Mouse (Mus musculus) MEL (cell line): ENCODE data around the gene Fkbp5. TPM values are rescaled to one million over a fixed set of nuclear protein-coding genes. Genes with fewer than 3 reads are reported as not detected.

ENCODE experiments used
- DNase-seq: peaks from one replicate; pipeline ENCODE4 v3.0.0; 2011; ENCODE audit warnings: low read depth, low spot score
- H3K27ac ChIP-seq: 2 replicates; pipeline ENCODE4 v1.5.1; 2012; ENCODE audit warnings: low read depth, mild to moderate bottlenecking, control low read depth, low read length, moderate library complexity; ENCODE audit not compliant: control insufficient read depth
- H3K27me3 ChIP-seq, 2 experiments: fragments of 150-350 bp in 1 of 2; sonication (generic) in 1 of 2; 2 replicates each; pipeline ENCODE4 v1.6.1; 2012; ENCODE audit warnings: low read length in 2 of 2, mild to moderate bottlenecking in 2 of 2, improper control_type of control experiment in 1 of 2, moderate library complexity in 1 of 2; ENCODE audit not compliant: insufficient read depth in 2 of 2, control insufficient read depth in 1 of 2
- H3K36me3 ChIP-seq, 2 experiments: 2 replicates each; pipeline ENCODE4 v1.6.1; 2012 to 2014; ENCODE audit warnings: low read length in 2 of 2, improper control_type of control experiment in 1 of 2, inconsistent platforms in 1 of 2, mild to moderate bottlenecking in 1 of 2; ENCODE audit not compliant: insufficient read depth in 2 of 2, control insufficient read depth in 1 of 2
- H3K4me1 ChIP-seq, 2 experiments: fragments of 150-350 bp in 1 of 2; sonication (generic) in 1 of 2; 2 replicates each; pipeline ENCODE4 v1.6.1; 2012; ENCODE audit warnings: low read length in 2 of 2, improper control_type of control experiment in 1 of 2, mild to moderate bottlenecking in 1 of 2; ENCODE audit not compliant: insufficient read depth in 2 of 2, control insufficient read depth in 1 of 2
- H3K4me3 ChIP-seq, 2 experiments: fragments of 150-350 bp in 1 of 2; sonication (generic) in 1 of 2; 2 replicates each; pipeline ENCODE4 v1.5.1; 2012; ENCODE audit warnings: low read depth in 2 of 2, low read length in 2 of 2, mild to moderate bottlenecking in 2 of 2, moderate library complexity in 2 of 2, control low read depth in 1 of 2, improper control_type of control experiment in 1 of 2; ENCODE audit not compliant: control insufficient read depth in 1 of 2, insufficient read depth in 1 of 2
- H3K79me2 ChIP-seq: 2 replicates; pipeline ENCODE4 v1.6.1; 2012; ENCODE audit warnings: mild to moderate bottlenecking, low read length, moderate library complexity; ENCODE audit not compliant: control insufficient read depth, poor library complexity, insufficient read depth
- H3K9ac ChIP-seq: 2 replicates; pipeline ENCODE4 v1.6.1; 2012; ENCODE audit warnings: low read depth, mild to moderate bottlenecking, control low read depth, low read length, moderate library complexity; ENCODE audit not compliant: control insufficient read depth, poor library complexity, severe bottlenecking
- H3K9me3 ChIP-seq: fragments of 150-350 bp; sonication (generic); replicated peaks from 2 replicates; pipeline ENCODE4 v1.6.1; 2012; ENCODE audit warnings: mild to moderate bottlenecking, low read length, improper control_type of control experiment, moderate library complexity; ENCODE audit not compliant: insufficient read depth
- CHD2 ChIP-seq: IDR thresholded peaks from 2 replicates; pipeline ENCODE4 v1.6.1; 2011; ENCODE audit warnings: low read length, improper control_type of control experiment
- CTCF ChIP-seq, 3 experiments: IDR thresholded peaks in 2 of 3; conservative IDR thresholded peaks in 1 of 3; 2 replicates each; pipeline ENCODE4 v1.5.1; 2011 to 2012; ENCODE audit warnings: low read length in 3 of 3, low read depth in 2 of 3, mild to moderate bottlenecking in 2 of 3, improper control_type of control experiment in 1 of 3, inconsistent platforms in 1 of 3, mixed read lengths in 1 of 3, moderate library complexity in 1 of 3; ENCODE audit not compliant: control insufficient read depth in 1 of 3, insufficient read depth in 1 of 3, poor library complexity in 1 of 3, severe bottlenecking in 1 of 3
- E2F4 ChIP-seq: IDR thresholded peaks from 2 replicates; pipeline ENCODE4 v1.6.1; 2011; ENCODE audit warnings: low read depth, low read length, improper control_type of control experiment, borderline replicate concordance
- ELF1 ChIP-seq: IDR thresholded peaks from 2 replicates; pipeline ENCODE4 v1.6.1; 2014; ENCODE audit warnings: low read depth, mild to moderate bottlenecking, inconsistent platforms, low read length, improper control_type of control experiment, moderate library complexity
- EP300 ChIP-seq, 2 experiments: IDR thresholded peaks; 2 replicates each; pipeline ENCODE4 v1.6.1; 2011; ENCODE audit warnings: improper control_type of control experiment in 2 of 2, low read length in 2 of 2, low read depth in 1 of 2, mild to moderate bottlenecking in 1 of 2
- ETS1 ChIP-seq: IDR thresholded peaks from 2 replicates; pipeline ENCODE4 v1.6.1; 2012; ENCODE audit warnings: low read depth, mild to moderate bottlenecking, inconsistent platforms, low read length, improper control_type of control experiment, moderate library complexity
- GABPA ChIP-seq: IDR thresholded peaks from 2 replicates; pipeline ENCODE4 v1.6.1; 2012; ENCODE audit warnings: low read depth, mild to moderate bottlenecking, inconsistent platforms, low read length, improper control_type of control experiment, moderate library complexity
- GATA1 ChIP-seq: IDR thresholded peaks from 2 replicates; pipeline ENCODE4 v1.6.1; 2011; ENCODE audit warnings: low read depth, low read length, improper control_type of control experiment
- HCFC1 ChIP-seq: IDR thresholded peaks from 2 replicates; pipeline ENCODE4 v1.6.1; 2012; ENCODE audit warnings: low read depth, mild to moderate bottlenecking, inconsistent platforms, low read length, improper control_type of control experiment, moderate library complexity
- JUND ChIP-seq: IDR thresholded peaks from 2 replicates; pipeline ENCODE4 v1.6.1; 2011; ENCODE audit warnings: low read depth, mild to moderate bottlenecking, improper control_type of control experiment, low read length
- KAT2A ChIP-seq: conservative IDR thresholded peaks from 2 replicates; pipeline ENCODE4 v1.6.1; 2012; ENCODE audit warnings: low read depth, low read length, improper control_type of control experiment, inconsistent platforms
- MAFK ChIP-seq: IDR thresholded peaks from 2 replicates; pipeline ENCODE4 v1.6.1; 2011; ENCODE audit warnings: low read depth, mild to moderate bottlenecking, low read length, improper control_type of control experiment, borderline replicate concordance
- MAX ChIP-seq: IDR thresholded peaks from 2 replicates; pipeline ENCODE4 v1.6.1; 2011; ENCODE audit warnings: low read length, improper control_type of control experiment
- MEF2A ChIP-seq: IDR thresholded peaks from 2 replicates; pipeline ENCODE4 v1.6.1; 2014; ENCODE audit warnings: low read depth, mild to moderate bottlenecking, inconsistent platforms, low read length, improper control_type of control experiment; ENCODE audit not compliant: poor library complexity, insufficient replicate concordance, severe bottlenecking; ENCODE audit errors: extremely low read depth
- MYC ChIP-seq: IDR thresholded peaks from 2 replicates; pipeline ENCODE4 v1.6.1; 2011; ENCODE audit warnings: low read depth, mild to moderate bottlenecking, low read length, improper control_type of control experiment, moderate library complexity
- NELFE ChIP-seq: IDR thresholded peaks from 2 replicates; pipeline ENCODE4 v1.6.1; 2011; ENCODE audit warnings: low read depth, low read length, improper control_type of control experiment
- NRF1 ChIP-seq: IDR thresholded peaks from 2 replicates; pipeline ENCODE4 v1.6.1; 2014; ENCODE audit warnings: low read depth, mild to moderate bottlenecking, inconsistent platforms, low read length, improper control_type of control experiment, moderate library complexity; ENCODE audit not compliant: poor library complexity, insufficient read depth, severe bottlenecking
- POLR2A ChIP-seq, 2 experiments: IDR thresholded peaks; 2 replicates each; pipeline ENCODE4 v1.6.1; 2011 to 2012; ENCODE audit warnings: low read length in 2 of 2, mild to moderate bottlenecking in 2 of 2, control low read depth in 1 of 2, improper control_type of control experiment in 1 of 2, low read depth in 1 of 2, moderate library complexity in 1 of 2; ENCODE audit not compliant: control insufficient read depth in 1 of 2, insufficient read depth in 1 of 2, poor library complexity in 1 of 2
- POLR2AphosphoS2 ChIP-seq: IDR thresholded peaks from 2 replicates; pipeline ENCODE4 v1.6.1; 2011; ENCODE audit warnings: low read length, improper control_type of control experiment
- POLR2AphosphoS5 ChIP-seq: IDR thresholded peaks from 2 replicates; pipeline ENCODE4 v1.6.1; 2012; ENCODE audit warnings: low read depth, borderline replicate concordance, mild to moderate bottlenecking, inconsistent platforms, low read length, moderate library complexity, mixed read lengths
- RAD21 ChIP-seq: IDR thresholded peaks from 2 replicates; pipeline ENCODE4 v1.6.1; 2011; ENCODE audit warnings: mild to moderate bottlenecking, low read depth, low read length, improper control_type of control experiment
- RCOR1 ChIP-seq: IDR thresholded peaks from 2 replicates; pipeline ENCODE4 v1.6.1; 2012; ENCODE audit warnings: low read depth, mild to moderate bottlenecking, inconsistent platforms, low read length, improper control_type of control experiment
- SIN3A ChIP-seq: IDR thresholded peaks from 2 replicates; pipeline ENCODE4 v1.6.1; 2012; ENCODE audit warnings: low read length, improper control_type of control experiment, inconsistent platforms
- SMC3 ChIP-seq: IDR thresholded peaks from 2 replicates; pipeline ENCODE4 v1.6.1; 2011; ENCODE audit warnings: low read depth, low read length, improper control_type of control experiment
- TAL1 ChIP-seq: IDR thresholded peaks from 2 replicates; pipeline ENCODE4 v1.6.1; 2012; ENCODE audit warnings: mild to moderate bottlenecking, inconsistent platforms, low read length, moderate library complexity, mixed read lengths
- TBP ChIP-seq: IDR thresholded peaks from 2 replicates; pipeline ENCODE4 v1.8.0; 2011; ENCODE audit warnings: low read depth, low read length, improper control_type of control experiment
- TCF12 ChIP-seq: IDR thresholded peaks from 2 replicates; pipeline ENCODE4 v1.6.1; 2014; ENCODE audit warnings: low read depth, mild to moderate bottlenecking, inconsistent platforms, low read length, improper control_type of control experiment, moderate library complexity
- USF1 ChIP-seq: IDR thresholded peaks from 2 replicates; pipeline ENCODE4 v1.6.1; 2014; ENCODE audit warnings: low read depth, mild to moderate bottlenecking, inconsistent platforms, low read length, improper control_type of control experiment, moderate library complexity
- ZC3H11A ChIP-seq: IDR thresholded peaks from 2 replicates; pipeline ENCODE4 v1.6.1; 2012; ENCODE audit warnings: low read depth, mild to moderate bottlenecking, inconsistent platforms, low read length, improper control_type of control experiment
- ZKSCAN1 ChIP-seq: IDR thresholded peaks from 2 replicates; pipeline ENCODE4 v1.6.1; 2012; ENCODE audit warnings: low read depth, mild to moderate bottlenecking, inconsistent platforms, low read length, improper control_type of control experiment, moderate library complexity
- ZMIZ1 ChIP-seq: IDR thresholded peaks from 2 replicates; pipeline ENCODE4 v1.6.1; 2012; ENCODE audit warnings: low read depth, mild to moderate bottlenecking, inconsistent platforms, low read length, improper control_type of control experiment, moderate library complexity
- ZNF384 ChIP-seq: IDR thresholded peaks from 2 replicates; pipeline ENCODE4 v1.6.1; 2012; ENCODE audit warnings: low read depth, mild to moderate bottlenecking, inconsistent platforms, low read length, improper control_type of control experiment
- polyA plus RNA-seq, 2 experiments: library from polyadenylated mRNA; stranded (reverse) in 1 of 2; unstranded in 1 of 2; fragments of >175 nt in 1 of 2; fragments of >200 nt in 1 of 2; gene quantifications; 2 replicates each; pipeline versions ENCODE4 v1.2.1 to v1.2.4; 2012; ENCODE audit warnings: low replicate concordance in 2 of 2, low read depth in 1 of 2; ENCODE audit not compliant: insufficient read length in 2 of 2, insufficient read depth in 1 of 2, missing spikeins in 1 of 2
- total RNA-seq: library from RNA; depleted of rRNA; stranded (reverse); fragments of 300-350 nt; gene quantifications from 2 replicates; pipeline ENCODE4 v1.2.3, GENCODE M21; 2012

Gene Fkbp5
- total and polyA plus RNA-seq, 3 experiments, result 16.6 to 184 (median 44.3) TPM

DNA sequence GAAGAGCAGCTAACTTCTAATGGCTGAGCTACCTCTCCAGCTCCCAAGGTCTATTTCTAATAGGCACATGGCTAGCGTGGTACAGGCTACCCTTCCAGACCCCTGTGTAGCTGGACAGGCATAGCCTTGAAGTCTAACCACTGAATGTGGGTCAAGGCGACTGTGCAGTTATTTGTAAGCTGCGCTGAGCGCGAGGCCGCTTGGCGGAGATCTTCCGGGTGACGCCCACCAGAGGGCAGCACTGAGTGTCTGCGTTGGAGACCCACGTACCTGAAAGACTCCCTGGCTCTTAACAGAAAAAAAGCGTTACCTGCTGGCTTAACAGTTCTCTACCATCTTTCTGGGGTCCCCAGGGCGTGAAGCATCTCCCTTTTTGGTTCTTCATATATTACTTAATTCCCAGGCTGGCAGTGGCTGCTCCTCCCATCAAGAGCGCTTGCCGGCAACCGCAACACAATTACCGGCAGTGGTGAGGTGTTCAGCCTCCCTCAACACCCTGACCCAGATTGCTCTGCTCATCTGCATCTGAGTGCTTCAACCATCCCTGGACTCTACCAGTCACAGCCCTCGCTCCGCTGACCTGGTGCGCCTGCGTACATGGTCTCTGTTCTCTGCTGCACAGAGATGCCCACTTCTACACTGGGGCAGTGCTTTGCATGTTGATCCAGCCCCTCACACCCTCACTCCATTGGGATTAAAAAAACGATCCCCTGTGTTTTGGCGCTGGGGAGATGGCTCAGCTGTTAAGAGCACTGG is 131.0 kb downstream of the Fkbp5 start:
- no peaks in the 10 kb centered on the region for H3K4me1 ChIP-seq
- no peaks in the 10 kb centered on the region for H3K79me2 ChIP-seq
- H3K36me3 ChIP-seq, result no peaks in the 10 kb centered on the region
- H3K27me3 ChIP-seq, result no peaks in the 10 kb centered on the region
- DNase-seq, result peak; percentile 77
- no peak overlapping the region for H3K4me3 ChIP-seq
- H3K27ac ChIP-seq, result no peak overlapping the region
- TF ChIP-seq TCF12 (no peak), SMC3 (peak; percentile 91), CTCF (IDR thresholded peaks at IDR 0.05 in 2 of 3, conservative IDR thresholded peaks at IDR 0.05 in 1 of 3; ENCODE audit: control insufficient read depth in 1 of 3, insufficient read depth in 1 of 3, low read depth in 2 of 3, low read length in 3 of 3, poor library complexity in 1 of 3, severe bottlenecking in 1 of 3) (peak; percentile 84 to 96 (median 94)), RAD21 (peak; percentile 45), GABPA (no peak), POLR2A (IDR thresholded peaks at IDR 0.05; ENCODE audit: control insufficient read depth in 1 of 2, insufficient read depth in 1 of 2, low read depth in 1 of 2, low read length in 2 of 2, poor library complexity in 1 of 2) (no peak)
- H3K9me3 ChIP-seq, result no peaks in the 10 kb centered on the region
- no peak overlapping the region for H3K9ac ChIP-seq

DNA sequence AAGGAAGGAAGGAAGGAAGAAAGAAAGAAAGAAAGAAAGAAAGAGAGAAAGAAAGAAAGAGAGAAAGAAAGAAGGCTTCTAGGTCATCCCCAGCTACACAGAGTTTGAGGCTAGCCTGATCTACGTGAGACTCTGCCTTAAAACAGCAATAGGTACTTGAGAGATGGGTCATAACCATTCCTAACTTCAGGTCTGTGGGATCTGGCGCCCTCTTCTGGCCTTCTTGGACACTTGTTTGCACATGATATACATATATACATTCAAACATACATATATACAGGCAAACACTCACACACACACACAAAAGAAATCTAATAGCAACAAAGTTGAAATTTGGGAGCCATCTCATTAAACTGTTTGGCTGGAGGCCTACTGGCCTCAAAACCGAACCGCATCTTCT is 133.0 kb downstream of the Fkbp5 start:
- Histone ChIP-seq H3K9me3 (no peaks in the 10 kb centered on the region), H3K27ac (no peak overlapping the region), H3K79me2 (no peaks in the 10 kb centered on the region), H3K27me3 (no peaks in the 10 kb centered on the region), H3K36me3 (no peaks in the 10 kb centered on the region), H3K4me3 (no peak overlapping the region), H3K4me1 (no peaks in the 10 kb centered on the region), H3K9ac (no peak overlapping the region)
- peak; percentile 85 for DNase-seq
- TF ChIP-seq KAT2A, result no peak
- no peak for TF ChIP-seq MAFK
- TF ChIP-seq ZNF384, result no peak
- TF ChIP-seq RAD21, result peak; percentile 51
- no peak for TF ChIP-seq NRF1
- no peak for TF ChIP-seq EP300 (IDR thresholded peaks at IDR 0.05; ENCODE audit: low read depth in 1 of 2, low read length in 2 of 2)
- TF ChIP-seq SIN3A, result no peak
- peak; percentile 58 to 71 (median 64) for TF ChIP-seq CTCF (IDR thresholded peaks at IDR 0.05 in 2 of 3, conservative IDR thresholded peaks at IDR 0.05 in 1 of 3; ENCODE audit: control insufficient read depth in 1 of 3, insufficient read depth in 1 of 3, low read depth in 2 of 3, low read length in 3 of 3, poor library complexity in 1 of 3, severe bottlenecking in 1 of 3)
- no peak for TF ChIP-seq MYC
- no peak for TF ChIP-seq JUND
- TF ChIP-seq ZC3H11A, result peak; percentile 46
- no peak for TF ChIP-seq ZMIZ1
- no peak for TF ChIP-seq NELFE
- peak; percentile 57 for TF ChIP-seq SMC3
- TF ChIP-seq MEF2A, result no peak
- TF ChIP-seq HCFC1, result no peak
- no peak for TF ChIP-seq TBP
- no peak for TF ChIP-seq USF1
- TF ChIP-seq TAL1, result no peak
- no peak for TF ChIP-seq CHD2
- no peak for TF ChIP-seq RCOR1
- TF ChIP-seq MAX, result no peak
- TF ChIP-seq POLR2AphosphoS5, result no peak
- no peak for TF ChIP-seq GATA1
- no peak for TF ChIP-seq ELF1
- TF ChIP-seq ZKSCAN1, result no peak
- TF ChIP-seq E2F4, result no peak
- no peak for TF ChIP-seq ETS1
- TF ChIP-seq POLR2AphosphoS2, result no peak
